Mouse (Mus musculus) heart, embryonic 15.5 days (tissue): Measurements from ENCODE around the gene Slc1a3. TPM values are rescaled to one million over a fixed set of nuclear protein-coding genes. Genes with fewer than 3 reads are reported as not detected.

Experiments used
- ATAC-seq: fragments of 200-750 bp; cut with Nextera tagmentation; replicated peaks from 2 replicates; pipeline ENCODE4 v1.8.0; 2017; ENCODE audit warnings: low read depth, moderate TSS enrichment; ENCODE audit not compliant: insufficient number of reproducible peaks, insufficient read depth, low FRiP score
- H3K27ac ChIP-seq: fragments of 300-500 bp; sonication (generic); 2 replicates; pipeline ENCODE4 v1.5.1; 2015; ENCODE audit warnings: mild to moderate bottlenecking, inconsistent platforms
- H3K27me3 ChIP-seq: fragments of 300-500 bp; sonication (generic); 2 replicates; pipeline ENCODE4 v1.6.1; 2015; ENCODE audit warnings: inconsistent platforms
- H3K36me3 ChIP-seq: fragments of 300-500 bp; sonication (generic); 2 replicates; pipeline ENCODE4 v1.6.1; 2015; ENCODE audit warnings: mild to moderate bottlenecking, inconsistent platforms
- H3K4me1 ChIP-seq: fragments of 300-500 bp; sonication (generic); replicated peaks from 2 replicates; pipeline ENCODE4 v1.6.1; 2015; ENCODE audit warnings: inconsistent platforms
- H3K4me2 ChIP-seq: fragments of 300-500 bp; sonication (generic); 2 replicates; pipeline ENCODE4 v1.6.1; 2015; ENCODE audit warnings: inconsistent platforms, mild to moderate bottlenecking, moderate library complexity
- H3K4me3 ChIP-seq: fragments of 300-500 bp; sonication (generic); 2 replicates; pipeline ENCODE4 v1.5.1; 2015; ENCODE audit warnings: mild to moderate bottlenecking, inconsistent platforms
- H3K9ac ChIP-seq: fragments of 300-500 bp; sonication (generic); 2 replicates; pipeline ENCODE4 v1.6.1; 2015; ENCODE audit warnings: mild to moderate bottlenecking, inconsistent platforms
- H3K9me3 ChIP-seq: fragments of 300-500 bp; sonication (generic); replicated peaks from 2 replicates; pipeline ENCODE4 v1.6.1; 2016; ENCODE audit warnings: inconsistent platforms
- whole genome bisulfite sequencing: fragments of 180-500 bp; shearing (Covaris S2); methylation state at CpG from one replicate; pipeline ENCODE4 v1.1.7; 2015; ENCODE audit warnings: mixed read lengths; 5-methylcytosine and 5-hydroxymethylcytosine counted together
- polyA plus RNA-seq: library from polyadenylated mRNA; unstranded; fragments of >200 nt; fragmentation: Nextera tagmentation; extraction: Ambion mirVana; gene quantifications from 2 replicates; pipeline ENCODE4 v1.2.1, GENCODE M21; 2015

The Slc1a3 gene
- 9.8 and 16.7 TPM in 2 replicates for polyA plus RNA-seq

DNA sequence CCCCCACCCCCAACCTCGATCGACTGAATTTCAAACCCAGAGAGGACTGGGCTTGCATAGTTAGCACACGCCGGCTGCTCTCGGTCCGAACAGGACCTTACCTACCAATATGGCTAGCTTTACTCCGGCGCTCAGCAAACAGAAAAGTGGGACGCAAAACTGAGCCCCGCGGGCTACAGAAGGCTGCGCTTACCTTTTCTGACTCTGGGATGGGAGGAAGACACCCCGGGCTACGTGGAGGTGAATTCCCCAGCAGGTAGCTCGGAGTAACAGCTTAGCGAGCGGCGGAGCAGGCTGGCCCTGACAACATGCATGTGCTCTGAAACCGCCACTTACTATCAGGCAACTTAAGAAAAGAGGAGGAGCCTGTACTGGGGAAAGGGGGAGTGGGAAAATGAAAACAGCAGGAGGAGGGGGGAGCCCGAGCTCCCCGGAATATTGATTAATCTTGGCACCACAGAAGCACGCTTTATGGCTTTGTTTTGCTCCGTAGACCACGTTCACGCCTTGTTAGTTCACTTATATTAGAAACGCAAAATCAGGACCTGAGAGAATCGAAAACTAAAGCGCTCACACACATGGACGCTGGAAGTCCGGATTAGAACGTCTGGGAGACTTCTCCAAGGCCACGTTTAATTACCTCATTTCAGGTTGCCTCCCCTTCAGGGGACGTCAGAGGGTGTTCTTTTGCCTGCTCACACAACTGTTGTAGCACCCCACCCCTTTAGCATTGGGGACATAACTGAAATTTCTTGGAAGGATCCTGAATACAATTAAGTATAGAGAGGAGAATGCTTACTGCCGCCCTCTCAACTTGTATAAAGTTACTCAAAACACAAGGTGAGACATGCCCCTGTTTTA lies at the start of gene Slc1a3:
TSS of gene Slc1a3 (minus strand) at position 619 of the 861 bp plus-strand sequence.
- ATAC-seq: peak; percentile 73
- Histone ChIP-seq H3K36me3 (no peaks in the 10 kb centered on the region), H3K4me1 (0 out of 2 replicates have a peak, but pooled peaks cover 8% of the 10 kb centered on the region), H3K4me3 (peak within 1 kb of the TSS; percentile 68), H3K9me3 (no peaks in the 10 kb centered on the region), H3K27ac (peak within 1 kb of the TSS; percentile 61), H3K9ac (peak within 1 kb of the TSS; percentile 65), H3K27me3 (no peaks in the 10 kb centered on the region), H3K4me2 (peak within 1 kb of the TSS; percentile 84)
- 1% methylated on average over 34 of the region's 34 CpGs for WGBS

DNA sequence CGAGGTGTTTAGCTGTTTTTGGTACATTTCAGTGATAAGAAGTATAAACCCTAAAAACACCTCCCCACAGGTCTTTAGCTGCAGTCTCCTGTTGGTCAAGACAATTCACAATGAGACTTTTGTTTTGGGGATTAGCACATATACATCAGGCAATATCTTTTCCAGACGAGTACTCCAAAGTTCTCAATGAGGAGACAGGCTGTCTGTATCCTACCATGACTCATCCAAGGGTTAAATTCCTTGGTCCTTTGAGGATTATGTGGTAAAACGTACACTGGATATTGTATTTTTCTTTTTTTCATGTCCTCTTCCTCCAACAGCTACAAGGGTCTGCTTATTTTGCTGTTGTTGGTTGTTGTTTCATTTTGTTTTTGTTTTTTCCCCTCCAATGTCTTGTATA lies 48.5 kb upstream of the Slc1a3 start:
- Histone ChIP-seq H3K4me3 (no peak overlapping the region), H3K27ac (no peak overlapping the region), H3K9me3 (no peaks in the 10 kb centered on the region), H3K4me1 (peaks cover 8% of the 10 kb centered on the region), H3K36me3 (no peaks in the 10 kb centered on the region), H3K27me3 (no peaks in the 10 kb centered on the region), H3K9ac (no peak overlapping the region), H3K4me2 (no peak overlapping the region)
- WGBS: 58% methylated on average over 3 of the region's 3 CpGs
- ATAC-seq: no peak

DNA sequence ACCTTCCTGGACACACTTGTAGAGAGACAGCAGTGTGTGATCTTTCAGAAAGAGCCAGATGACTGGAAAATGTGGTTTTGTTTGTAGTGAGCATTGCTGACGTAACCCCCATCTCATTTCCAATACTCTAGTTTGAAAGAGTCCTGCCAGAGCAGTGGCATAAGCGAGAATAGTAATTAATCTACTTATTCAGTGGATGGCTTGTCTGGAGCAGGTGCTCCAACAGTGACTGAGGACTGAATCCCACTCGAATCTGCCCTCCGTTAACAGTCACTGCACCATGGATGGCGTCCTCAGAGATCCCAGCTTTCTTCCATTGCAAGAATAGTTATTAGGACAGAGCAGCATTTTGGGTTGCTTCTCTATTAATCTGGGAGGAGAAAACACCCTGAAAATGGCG lies 45.9 kb upstream of the Slc1a3 start:
- Histone ChIP-seq H3K4me2 (no peak overlapping the region), H3K27me3 (no peaks in the 10 kb centered on the region), H3K9me3 (no peaks in the 10 kb centered on the region), H3K36me3 (no peaks in the 10 kb centered on the region), H3K9ac (no peak overlapping the region), H3K4me1 (peaks cover 3% of the 10 kb centered on the region), H3K4me3 (no peak overlapping the region), H3K27ac (no peak overlapping the region)
- ATAC-seq: no peak
- WGBS: 79% methylated on average over 6 of the region's 6 CpGs

DNA sequence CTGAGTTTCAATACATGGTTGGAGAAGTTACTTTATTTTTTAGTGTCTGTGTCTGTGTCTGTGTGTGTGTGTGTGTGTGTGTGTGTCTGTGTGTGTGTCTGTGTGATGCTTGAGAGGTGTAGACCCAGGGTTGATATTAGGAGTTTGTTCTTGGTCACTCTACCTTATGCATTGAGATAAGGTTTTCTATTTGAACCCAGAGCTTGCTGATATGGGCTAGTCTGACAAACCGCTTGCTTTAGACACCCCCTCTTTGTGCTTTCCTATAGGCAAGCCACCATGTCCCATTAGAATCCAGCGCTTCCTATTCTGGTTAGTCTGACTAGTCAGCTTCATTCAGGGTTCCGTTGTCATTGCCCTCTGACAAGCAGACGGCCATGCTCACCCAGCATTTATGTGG lies 39.2 kb upstream of the Slc1a3 start:
- Histone ChIP-seq H3K9ac (no peak overlapping the region), H3K36me3 (no peaks in the 10 kb centered on the region), H3K4me3 (no peak overlapping the region), H3K27ac (no peak overlapping the region), H3K9me3 (no peaks in the 10 kb centered on the region), H3K4me1 (no peaks in the 10 kb centered on the region), H3K27me3 (no peaks in the 10 kb centered on the region), H3K4me2 (no peak overlapping the region)
- no peak for ATAC-seq
- WGBS: 88% methylated on average over 4 of the region's 4 CpGs

- no peak overlapping the region for H3K9ac ChIP-seq
- H3K36me3 ChIP-seq: no peaks in the 10 kb centered on the region
- no peaks in the 10 kb centered on the region for H3K9me3 ChIP-seq
- no peak overlapping the region for H3K27ac ChIP-seq
- no peaks in the 10 kb centered on the region for H3K27me3 ChIP-seq
- no peak for ATAC-seq
- no peaks in the 10 kb centered on the region for H3K4me1 ChIP-seq
- no peak overlapping the region for H3K4me2 ChIP-seq
- WGBS: 71% methylated on average over 1 of the region's 1 CpGs
- no peak overlapping the region for H3K4me3 ChIP-seq
These were observed 38.2 kb upstream of the Slc1a3 start for GRCm38 (mm10) chr15:8748771-8749170.

DNA sequence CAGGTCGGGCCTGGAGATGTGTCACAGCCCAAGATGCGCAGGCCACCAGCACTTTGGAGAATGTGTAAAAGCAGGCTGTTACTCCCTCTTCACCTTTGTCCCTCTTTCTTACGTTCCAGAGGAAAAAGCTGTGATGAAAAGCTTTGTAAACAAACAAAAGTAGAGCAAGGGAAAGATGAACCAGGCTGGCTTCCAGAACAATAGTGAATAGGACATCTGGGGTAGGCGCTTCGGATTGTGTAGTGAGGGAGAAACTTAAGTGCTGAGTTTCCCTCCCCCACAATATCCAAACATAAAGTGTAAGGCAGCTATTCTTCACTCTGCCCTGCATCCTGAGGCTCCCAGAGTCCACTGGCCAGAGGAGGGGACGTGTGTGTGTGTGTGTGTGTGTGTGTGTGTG lies 31.0 kb upstream of the Slc1a3 start:
- 59% methylated on average over 6 of the region's 6 CpGs for WGBS
- Histone ChIP-seq H3K27ac (no peak overlapping the region), H3K36me3 (no peaks in the 10 kb centered on the region), H3K9ac (no peak overlapping the region), H3K27me3 (no peaks in the 10 kb centered on the region), H3K4me1 (no peaks in the 10 kb centered on the region), H3K4me3 (no peak overlapping the region), H3K4me2 (no peak overlapping the region), H3K9me3 (no peaks in the 10 kb centered on the region)
- ATAC-seq: no peak

DNA sequence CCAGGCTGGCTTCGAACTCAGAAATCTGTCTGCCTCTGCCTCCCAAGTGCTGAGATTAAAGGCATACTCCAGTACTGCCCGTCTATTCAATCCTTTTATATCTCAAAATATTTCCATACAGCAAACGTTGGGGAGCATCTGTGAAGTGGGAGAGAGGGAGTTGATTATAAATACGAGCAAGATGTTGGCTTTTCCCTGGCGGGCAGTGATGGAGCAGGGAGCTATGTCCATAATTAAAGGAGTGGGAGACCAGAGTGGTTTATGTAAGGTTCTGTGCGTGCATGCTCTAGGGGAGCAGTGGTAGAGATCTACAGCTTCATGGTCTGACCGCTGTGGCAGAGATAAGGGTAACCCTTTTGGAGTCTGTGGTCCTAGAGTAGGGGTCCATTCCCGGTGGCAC lies 30.2 kb upstream of the Slc1a3 start:
- Histone ChIP-seq H3K4me2 (no peak overlapping the region), H3K27me3 (no peaks in the 10 kb centered on the region), H3K4me1 (no peaks in the 10 kb centered on the region), H3K27ac (no peak overlapping the region), H3K4me3 (no peak overlapping the region), H3K36me3 (no peaks in the 10 kb centered on the region), H3K9ac (no peak overlapping the region), H3K9me3 (no peaks in the 10 kb centered on the region)
- 83% methylated on average over 8 of the region's 8 CpGs for WGBS
- no peak for ATAC-seq

- no peak overlapping the region for H3K4me2 ChIP-seq
- H3K9ac ChIP-seq: no peak overlapping the region
- 78% methylated on average over 5 of the region's 5 CpGs for WGBS
- H3K4me3 ChIP-seq: no peak overlapping the region
- H3K4me1 ChIP-seq: no peaks in the 10 kb centered on the region
- no peaks in the 10 kb centered on the region for H3K27me3 ChIP-seq
- no peaks in the 10 kb centered on the region for H3K9me3 ChIP-seq
- H3K27ac ChIP-seq: no peak overlapping the region
- no peak for ATAC-seq
- H3K36me3 ChIP-seq: no peaks in the 10 kb centered on the region
These were observed 27.6 kb upstream of the Slc1a3 start for GRCm38 (mm10) chr15:8738156-8738555.

- no peak overlapping the region for H3K27ac ChIP-seq
- H3K9me3 ChIP-seq: no peaks in the 10 kb centered on the region
- no peaks in the 10 kb centered on the region for H3K36me3 ChIP-seq
- no peaks in the 10 kb centered on the region for H3K4me1 ChIP-seq
- no peak overlapping the region for H3K4me3 ChIP-seq
- no peaks in the 10 kb centered on the region for H3K27me3 ChIP-seq
- H3K4me2 ChIP-seq: no peak overlapping the region
- H3K9ac ChIP-seq: no peak overlapping the region
- ATAC-seq: no peak
- WGBS: 72% methylated on average over 6 of the region's 6 CpGs
These were observed 23.8 kb upstream of the Slc1a3 start for GRCm38 (mm10) chr15:8734363-8734739.

DNA sequence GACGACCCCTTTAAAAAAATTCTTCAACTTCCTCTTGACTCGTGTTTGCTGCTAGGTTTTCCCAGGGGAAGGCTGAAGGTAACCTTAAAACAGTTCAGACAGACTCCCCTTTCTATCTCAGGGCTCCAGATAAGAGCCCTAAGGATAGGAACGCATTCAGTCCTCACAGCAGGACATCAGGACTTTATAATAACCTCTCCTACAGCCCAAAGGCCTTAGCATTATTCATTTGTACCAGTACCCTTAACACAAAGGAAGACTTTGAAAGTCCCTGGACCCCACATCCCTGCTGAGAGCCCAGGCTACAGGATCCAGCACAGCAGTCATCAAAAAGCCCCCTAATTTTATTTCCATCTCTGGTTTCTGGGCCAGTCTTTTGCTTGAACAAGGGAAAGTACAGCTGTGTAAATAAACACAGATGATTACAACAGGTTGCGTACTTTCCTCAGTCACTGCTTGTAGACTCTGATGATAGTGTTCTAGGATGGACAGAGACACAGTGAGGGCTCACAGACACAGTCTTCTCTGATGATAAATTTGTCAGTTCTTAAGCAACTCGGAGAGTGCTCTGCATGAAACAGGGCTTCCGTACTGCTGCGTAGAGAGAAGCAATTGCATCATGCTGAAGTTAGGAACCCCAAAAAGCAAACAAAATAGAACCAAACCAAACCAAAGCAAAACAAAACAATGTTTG lies 23.3 kb upstream of the Slc1a3 start:
- 25% methylated on average over 7 of the region's 7 CpGs for WGBS
- H3K9ac ChIP-seq: no peak overlapping the region
- no peak overlapping the region for H3K4me2 ChIP-seq
- H3K4me3 ChIP-seq: no peak overlapping the region
- no peaks in the 10 kb centered on the region for H3K4me1 ChIP-seq
- H3K36me3 ChIP-seq: no peaks in the 10 kb centered on the region
- ATAC-seq: no peak
- no peaks in the 10 kb centered on the region for H3K9me3 ChIP-seq
- no peaks in the 10 kb centered on the region for H3K27me3 ChIP-seq
- H3K27ac ChIP-seq: no peak overlapping the region

- no peaks in the 10 kb centered on the region for H3K9me3 ChIP-seq
- H3K27me3 ChIP-seq: no peaks in the 10 kb centered on the region
- no peak overlapping the region for H3K4me2 ChIP-seq
- H3K27ac ChIP-seq: no peak overlapping the region
- WGBS: 88% methylated on average over 7 of the region's 7 CpGs
- H3K4me1 ChIP-seq: no peaks in the 10 kb centered on the region
- no peaks in the 10 kb centered on the region for H3K36me3 ChIP-seq
- ATAC-seq: no peak
- H3K4me3 ChIP-seq: no peak overlapping the region
- H3K9ac ChIP-seq: no peak overlapping the region
These were observed 18.3 kb upstream of the Slc1a3 start for GRCm38 (mm10) chr15:8728861-8729260.
